Mouse (Mus musculus) limb, embryonic 13.5 days (tissue): ENCODE results near the gene Lmx1b. TPM values are rescaled to one million over a fixed set of nuclear protein-coding genes. Genes with fewer than 3 reads are reported as not detected.

ENCODE experiments used
- ATAC-seq: fragments of 200-750 bp; cut with Nextera tagmentation; 2 replicates; pipeline ENCODE4 v1.8.0; 2017; ENCODE audit warnings: low read depth, moderate number of reproducible peaks, moderate TSS enrichment; ENCODE audit not compliant: low FRiP score
- H3K27ac ChIP-seq: fragments of 300-500 bp; sonication (generic); 2 replicates; pipeline ENCODE4 v1.5.1; 2015; ENCODE audit warnings: inconsistent platforms, mild to moderate bottlenecking, moderate library complexity
- H3K27me3 ChIP-seq: fragments of 300-500 bp; sonication (generic); 2 replicates; pipeline ENCODE4 v1.6.1; 2015; ENCODE audit warnings: mild to moderate bottlenecking, inconsistent platforms
- H3K36me3 ChIP-seq: fragments of 300-500 bp; sonication (generic); 2 replicates; pipeline ENCODE4 v1.6.1; 2015; ENCODE audit warnings: inconsistent platforms, mild to moderate bottlenecking, moderate library complexity
- H3K4me1 ChIP-seq: fragments of 300-500 bp; sonication (generic); 2 replicates; pipeline ENCODE4 v1.6.1; 2015; ENCODE audit warnings: inconsistent platforms
- H3K4me2 ChIP-seq: fragments of 300-500 bp; sonication (generic); replicated peaks from 2 replicates; pipeline ENCODE4 v1.6.1; 2015; ENCODE audit warnings: inconsistent platforms, mild to moderate bottlenecking, moderate library complexity
- H3K4me3 ChIP-seq: fragments of 300-500 bp; sonication (generic); 2 replicates; pipeline ENCODE4 v1.5.1; 2015; ENCODE audit warnings: moderate library complexity, mild to moderate bottlenecking, inconsistent platforms
- H3K9ac ChIP-seq: fragments of 300-500 bp; sonication (generic); 2 replicates; pipeline ENCODE4 v1.6.1; 2015; ENCODE audit warnings: mild to moderate bottlenecking, inconsistent platforms
- H3K9me3 ChIP-seq: fragments of 300-500 bp; sonication (generic); 2 replicates; pipeline ENCODE4 v1.6.1; 2016; ENCODE audit warnings: inconsistent platforms
- WGBS: fragments of 180-500 bp; shearing (Covaris S2); methylation state at CpG from one replicate; pipeline ENCODE4 v1.1.7; 2015; 5-methylcytosine and 5-hydroxymethylcytosine counted together
- polyA plus RNA-seq: library from polyadenylated mRNA; unstranded; fragments of >200 nt; fragmentation: Nextera tagmentation; extraction: Ambion mirVana; gene quantifications from 2 replicates; pipeline ENCODE4 v1.2.1, GENCODE M21; 2015

Lmx1b gene
- polyA plus RNA-seq, 1 experiment from 2014 or later = 7.7 TPM

- peaks cover 8% of the 10 kb centered on the region for H3K36me3 ChIP-seq
- no peak overlapping the region for H3K4me3 ChIP-seq
- H3K9me3 ChIP-seq = no peaks in the 10 kb centered on the region
- no peak overlapping the region for H3K4me2 ChIP-seq
- peaks cover 55% of the 10 kb centered on the region for H3K4me1 ChIP-seq
- no peak overlapping the region for H3K9ac ChIP-seq
- H3K27ac ChIP-seq = no peak overlapping the region
- peaks cover 69% of the 10 kb centered on the region for H3K27me3 ChIP-seq
- ATAC-seq = no peak
- WGBS = 31% methylated on average over 16 of the region's 16 CpGs
Measured at GRCm38 (mm10) chr2:33571219-33571824, 69.0 kb downstream of the Lmx1b start.

DNA sequence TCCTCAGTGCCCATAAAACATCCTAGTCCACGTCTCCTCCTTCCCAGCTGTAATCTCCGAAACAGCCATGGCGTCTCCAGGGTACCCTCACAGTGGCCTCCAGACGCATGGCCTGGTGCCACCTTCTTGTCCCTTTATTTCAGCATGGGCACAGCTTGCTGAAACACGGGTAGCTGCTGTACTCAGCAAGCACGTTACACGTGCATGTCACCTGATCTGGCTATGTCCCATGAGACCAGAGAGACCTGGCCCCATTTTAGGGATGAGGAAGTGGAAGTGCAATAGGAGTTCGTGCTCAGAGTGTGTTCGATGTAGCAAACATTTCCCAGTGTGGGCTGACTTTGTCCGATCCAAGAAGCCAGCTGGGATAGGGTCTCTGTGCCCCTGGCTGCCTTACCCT is 70.6 kb downstream of the Lmx1b start:
- Histone ChIP-seq H3K4me3 (no peak overlapping the region), H3K27ac (no peak overlapping the region), H3K36me3 (peaks cover 13% of the 10 kb centered on the region), H3K4me1 (peaks cover 59% of the 10 kb centered on the region), H3K9me3 (no peaks in the 10 kb centered on the region), H3K4me2 (no peak overlapping the region), H3K9ac (no peak overlapping the region), H3K27me3 (peaks cover 60% of the 10 kb centered on the region)
- no peak for ATAC-seq
- WGBS = 52% methylated on average over 10 of the region's 10 CpGs

DNA sequence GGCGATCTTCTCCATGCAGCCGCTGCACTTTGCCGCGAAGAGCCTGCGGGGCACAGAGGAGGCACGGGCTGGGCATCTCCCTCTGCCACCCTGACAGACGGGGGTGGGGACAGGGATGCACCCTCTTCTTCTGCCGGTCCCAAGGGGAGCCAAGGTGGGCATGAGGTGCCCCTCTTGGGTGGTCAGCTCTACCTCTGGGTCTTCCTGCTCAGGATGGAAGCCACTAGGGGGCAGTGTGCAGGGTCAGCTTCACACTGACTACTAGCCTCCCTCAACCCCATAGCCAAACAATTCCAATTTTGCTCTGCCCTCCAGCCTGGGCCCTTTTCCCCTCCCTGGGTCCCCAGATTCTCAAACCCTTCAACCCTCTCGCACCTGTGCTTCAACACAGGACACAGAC is 71.1 kb downstream of the Lmx1b start:
- Histone ChIP-seq H3K4me2 (peak overlapping the region; percentile 25; the same call in 1 of the 2 replicates), H3K27ac (no peak overlapping the region), H3K36me3 (peaks cover 18% of the 10 kb centered on the region), H3K27me3 (peaks cover 60% of the 10 kb centered on the region), H3K9me3 (no peaks in the 10 kb centered on the region), H3K9ac (no peak overlapping the region), H3K4me1 (peaks cover 59% of the 10 kb centered on the region), H3K4me3 (no peak overlapping the region)
- 26% methylated on average over 9 of the region's 9 CpGs for WGBS
- ATAC-seq = no peak

DNA sequence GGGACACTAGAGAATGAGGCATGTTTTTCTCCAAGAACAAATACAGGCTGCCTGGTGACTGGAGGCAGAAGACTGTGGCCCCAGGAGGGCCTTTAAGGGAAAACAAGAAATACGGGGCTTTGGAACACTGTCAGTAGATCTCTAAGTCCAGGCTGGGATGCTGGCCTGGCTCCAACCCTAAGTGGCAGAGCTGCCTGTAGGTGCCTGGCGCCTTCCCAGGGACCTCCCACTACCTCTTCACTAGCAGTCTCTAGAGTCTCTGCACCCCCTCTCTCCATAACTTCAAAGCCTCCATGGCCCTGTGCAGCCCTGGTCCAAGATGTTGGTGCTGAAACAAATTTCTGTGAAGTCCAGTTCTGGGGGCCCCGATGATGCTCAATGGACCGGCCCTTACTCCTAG is 74.4 kb downstream of the Lmx1b start:
- 54% methylated on average over 4 of the region's 4 CpGs for WGBS
- peaks cover 23% of the 10 kb centered on the region for H3K36me3 ChIP-seq
- 0 out of 2 replicates have a peak, but pooled peaks have one; percentile 5 for ATAC-seq

DNA sequence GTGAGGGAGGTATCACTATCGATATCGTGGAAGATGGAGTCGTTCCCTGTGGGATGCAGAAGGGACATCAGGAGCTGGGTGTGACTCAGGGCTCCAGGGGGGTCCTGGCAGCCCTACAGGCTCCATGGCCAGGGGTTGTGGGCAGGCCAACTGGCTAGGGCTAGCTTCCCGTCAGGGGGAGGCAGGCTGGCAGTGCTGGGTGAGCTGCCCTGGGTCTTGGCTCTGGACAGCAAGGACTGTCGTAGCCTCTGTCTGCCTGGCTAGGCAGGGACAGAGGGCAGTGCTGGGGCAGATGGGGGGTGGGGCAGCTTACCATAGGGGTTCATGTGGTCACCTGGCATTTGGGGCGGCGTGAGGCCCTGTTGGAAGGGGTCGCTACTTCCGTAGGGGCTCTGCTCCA is 75.6 kb downstream of the Lmx1b start:
- H3K4me2 ChIP-seq = no peak overlapping the region
- peaks cover 23% of the 10 kb centered on the region for H3K36me3 ChIP-seq
- no peaks in the 10 kb centered on the region for H3K9me3 ChIP-seq
- no peak overlapping the region for H3K4me3 ChIP-seq
- H3K4me1 ChIP-seq = peaks cover 47% of the 10 kb centered on the region
- H3K27ac ChIP-seq = no peak overlapping the region
- 90% methylated on average over 9 of the region's 9 CpGs for WGBS
- no peak for ATAC-seq
- H3K9ac ChIP-seq = 0 out of 2 replicates have a peak overlapping the region, but pooled peaks have one; percentile 14
- H3K27me3 ChIP-seq = peaks cover 30% of the 10 kb centered on the region

More for the DNA sequence above, 74.4 kb downstream of the Lmx1b start:
- Histone ChIP-seq H3K9me3 (no peaks in the 10 kb centered on the region), H3K27ac (no peak overlapping the region), H3K4me1 (peaks cover 50% of the 10 kb centered on the region), H3K4me2 (no peak overlapping the region), H3K27me3 (peaks cover 41% of the 10 kb centered on the region), H3K4me3 (no peak overlapping the region), H3K9ac (0 out of 2 replicates have a peak overlapping the region, but pooled peaks have one; percentile 5)

GRCm38 (mm10) chr2:33559752-33560151 is 80.6 kb downstream of the Lmx1b start:
- Histone ChIP-seq H3K27me3 (peaks cover 8% of the 10 kb centered on the region; the same call in 1 of the 2 replicates), H3K4me1 (peaks cover 33% of the 10 kb centered on the region), H3K27ac (no peak overlapping the region), H3K4me3 (peak overlapping the region; percentile 12), H3K36me3 (peaks cover 10% of the 10 kb centered on the region), H3K4me2 (peak overlapping the region; percentile 51), H3K9ac (no peak overlapping the region), H3K9me3 (no peaks in the 10 kb centered on the region)
- ATAC-seq = peak; percentile 22; the same call in 1 of the 2 replicates
- 7% methylated on average over 6 of the region's 6 CpGs for WGBS

- peak; percentile 68 for ATAC-seq
- 23% methylated on average over 7 of the region's 7 CpGs for WGBS
- H3K9ac ChIP-seq = no peak overlapping the region
- peaks cover 33% of the 10 kb centered on the region for H3K4me1 ChIP-seq
- H3K4me2 ChIP-seq = peak overlapping the region; percentile 51
- no peak overlapping the region for H3K27ac ChIP-seq
- H3K27me3 ChIP-seq = peaks cover 6% of the 10 kb centered on the region; the same call in 1 of the 2 replicates
- peaks cover 6% of the 10 kb centered on the region; the same call in 1 of the 2 replicates for H3K36me3 ChIP-seq
- H3K9me3 ChIP-seq = no peaks in the 10 kb centered on the region
- peak overlapping the region; percentile 12 for H3K4me3 ChIP-seq
Measured at GRCm38 (mm10) chr2:33559334-33559733, 81.0 kb downstream of the Lmx1b start.

- peaks cover 6% of the 10 kb centered on the region; the same call in 1 of the 2 replicates for H3K27me3 ChIP-seq
- no peak for ATAC-seq
- H3K4me1 ChIP-seq = peaks cover 33% of the 10 kb centered on the region
- no peaks in the 10 kb centered on the region; the same call in 1 of the 2 replicates for H3K36me3 ChIP-seq
- H3K4me2 ChIP-seq = no peak overlapping the region
- H3K9me3 ChIP-seq = no peaks in the 10 kb centered on the region
- WGBS = 7% methylated on average over 6 of the region's 6 CpGs
- no peak overlapping the region for H3K9ac ChIP-seq
- no peak overlapping the region for H3K27ac ChIP-seq
- no peak overlapping the region for H3K4me3 ChIP-seq
Measured at GRCm38 (mm10) chr2:33558233-33558632, 82.1 kb downstream of the Lmx1b start.

- Histone ChIP-seq H3K9ac (no peak overlapping the region), H3K9me3 (no peaks in the 10 kb centered on the region), H3K27ac (no peak overlapping the region), H3K4me1 (peaks cover 18% of the 10 kb centered on the region), H3K4me2 (no peak overlapping the region), H3K36me3 (no peaks in the 10 kb centered on the region), H3K4me3 (no peak overlapping the region), H3K27me3 (peaks cover 6% of the 10 kb centered on the region; the same call in 1 of the 2 replicates)
- no peak for ATAC-seq
- WGBS = 73% methylated on average over 8 of the region's 8 CpGs
Measured at GRCm38 (mm10) chr2:33555573-33555972, 84.7 kb downstream of the Lmx1b start.

DNA sequence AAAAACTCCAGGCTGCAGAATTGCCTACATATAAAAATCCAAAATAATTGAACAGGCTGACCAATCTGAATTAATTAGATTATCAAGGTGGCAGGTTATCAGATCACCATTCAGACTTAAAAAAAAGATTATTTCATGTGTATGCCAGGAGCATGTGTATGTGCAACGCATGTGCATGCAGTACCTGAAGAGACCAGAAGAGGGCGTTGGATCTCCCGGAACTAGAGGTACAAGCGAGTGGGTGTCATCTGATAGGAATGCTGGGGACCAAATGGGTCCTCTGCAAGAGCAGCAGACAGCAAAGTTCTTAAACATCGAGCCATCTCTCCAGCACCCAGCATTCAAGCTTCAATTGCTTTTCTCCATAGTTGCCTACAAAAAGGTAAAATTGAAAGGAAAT is 87.6 kb downstream of the Lmx1b start:
- no peaks in the 10 kb centered on the region for H3K9me3 ChIP-seq
- no peaks in the 10 kb centered on the region; the same call in 1 of the 2 replicates for H3K4me1 ChIP-seq
- WGBS = 55% methylated on average over 5 of the region's 5 CpGs
- no peak for ATAC-seq
- H3K36me3 ChIP-seq = no peaks in the 10 kb centered on the region
- H3K9ac ChIP-seq = no peak overlapping the region
- H3K27me3 ChIP-seq = peaks cover 6% of the 10 kb centered on the region; the same call in 1 of the 2 replicates
- no peak overlapping the region for H3K4me2 ChIP-seq
- H3K4me3 ChIP-seq = no peak overlapping the region
- H3K27ac ChIP-seq = no peak overlapping the region

- 80% methylated on average over 2 of the region's 2 CpGs for WGBS
- H3K27ac ChIP-seq = peak overlapping the region; percentile 39; the same call in 1 of the 2 replicates
- no peaks in the 10 kb centered on the region for H3K9me3 ChIP-seq
- no peaks in the 10 kb centered on the region for H3K36me3 ChIP-seq
- H3K27me3 ChIP-seq = peaks cover 35% of the 10 kb centered on the region
- H3K9ac ChIP-seq = no peak overlapping the region
- peaks cover 45% of the 10 kb centered on the region for H3K4me1 ChIP-seq
- no peak for ATAC-seq
- H3K4me3 ChIP-seq = no peak overlapping the region
- no peak overlapping the region for H3K4me2 ChIP-seq
Measured at GRCm38 (mm10) chr2:33547595-33547994, 92.7 kb downstream of the Lmx1b start.

GRCm38 (mm10) chr2:33546879-33547278 is 93.4 kb downstream of the Lmx1b start:
- Histone ChIP-seq H3K36me3 (no peaks in the 10 kb centered on the region), H3K9ac (peak overlapping the region; percentile 39; the same call in 1 of the 2 replicates), H3K4me1 (peaks cover 45% of the 10 kb centered on the region), H3K27me3 (peaks cover 39% of the 10 kb centered on the region), H3K27ac (peak overlapping the region; percentile 85), H3K4me2 (peak overlapping the region; percentile 41), H3K4me3 (no peak overlapping the region), H3K9me3 (no peaks in the 10 kb centered on the region)
- ATAC-seq = peak; percentile 78
- 13% methylated on average over 6 of the region's 6 CpGs for WGBS
